Mouse (Mus musculus) heart, embryonic 11.5 days (tissue): ENCODE results near the gene Fbxo5. TPM values are rescaled to one million over a fixed set of nuclear protein-coding genes. Genes with fewer than 3 reads are reported as not detected.

Experiments
- ATAC-seq: fragments of 200-750 bp; cut with Nextera tagmentation; replicated peaks from 2 replicates; pipeline ENCODE4 v1.8.0; 2017; ENCODE audit warnings: moderate library complexity; ENCODE audit not compliant: insufficient number of reproducible peaks, low FRiP score, low TSS enrichment
- H3K27ac ChIP-seq: fragments of 300-500 bp; sonication (generic); 2 replicates; pipeline ENCODE4 v1.5.1; 2014; ENCODE audit warnings: mild to moderate bottlenecking, low read depth, low read length
- H3K27me3 ChIP-seq: fragments of 300-500 bp; sonication (generic); 2 replicates; pipeline ENCODE4 v1.6.1; 2014; ENCODE audit warnings: mild to moderate bottlenecking, low read length, mixed read lengths; ENCODE audit not compliant: control insufficient read depth, insufficient read depth
- H3K36me3 ChIP-seq: fragments of 300-500 bp; sonication (generic); 2 replicates; pipeline ENCODE4 v1.6.1; 2014; ENCODE audit warnings: mild to moderate bottlenecking, low read length, moderate library complexity, mixed read lengths; ENCODE audit not compliant: control insufficient read depth, insufficient read depth
- H3K4me1 ChIP-seq: fragments of 300-500 bp; sonication (generic); 2 replicates; pipeline ENCODE4 v1.6.1; 2014; ENCODE audit warnings: low read length; ENCODE audit not compliant: control insufficient read depth, insufficient read depth
- H3K4me2 ChIP-seq: fragments of 300-500 bp; sonication (generic); 2 replicates; pipeline ENCODE4 v1.6.1; 2014; ENCODE audit warnings: mild to moderate bottlenecking, moderate library complexity
- H3K4me3 ChIP-seq: fragments of 300-500 bp; sonication (generic); 2 replicates; pipeline ENCODE4 v1.5.1; 2014; ENCODE audit warnings: low read depth, low read length
- H3K9ac ChIP-seq: fragments of 300-500 bp; sonication (generic); 2 replicates; pipeline ENCODE4 v1.6.1; 2014; ENCODE audit warnings: mild to moderate bottlenecking, low read depth, low read length, moderate library complexity
- H3K9me3 ChIP-seq: fragments of 300-500 bp; sonication (generic); replicated peaks from 2 replicates; pipeline ENCODE4 v1.6.1; 2016; ENCODE audit warnings: low read length; ENCODE audit not compliant: control insufficient read depth
- WGBS: fragments of 180-500 bp; shearing (Covaris S2); extraction: QIAGEN DNeasy Blood & Tissue Kit; methylation state at CpG from one replicate; pipeline ENCODE4 v1.1.7; 2014; ENCODE audit not compliant: insufficient replicate concordance; 5-methylcytosine and 5-hydroxymethylcytosine counted together
- polyA plus RNA-seq: library from polyadenylated mRNA; unstranded; fragments of >200 nt; fragmentation: Nextera tagmentation; extraction: Ambion mirVana; gene quantifications from 2 replicates; pipeline ENCODE4 v1.2.1, GENCODE M21; 2014

Fbxo5 gene
- polyA plus RNA-seq, 1 experiment from 2014 or later = 59.2 TPM

- no peaks in the 10 kb centered on the region for H3K9me3 ChIP-seq
- H3K27ac ChIP-seq = no peak overlapping the region
- no peak overlapping the region for H3K4me3 ChIP-seq
- peaks cover 5% of the 10 kb centered on the region; the same call in 1 of the 2 replicates for H3K4me1 ChIP-seq
- 91% methylated on average over 3 of the region's 3 CpGs for WGBS
- H3K36me3 ChIP-seq = peaks cover 37% of the 10 kb centered on the region
- H3K9ac ChIP-seq = no peak overlapping the region
- ATAC-seq = no peak
- H3K4me2 ChIP-seq = no peak overlapping the region
- H3K27me3 ChIP-seq = no peaks in the 10 kb centered on the region
These were observed 13.4 kb upstream of the Fbxo5 start for GRCm38 (mm10) chr10:5818772-5819171.

GRCm38 (mm10) chr10:5815968-5816367 lies 10.6 kb upstream of the Fbxo5 start:
- H3K27me3 ChIP-seq = no peaks in the 10 kb centered on the region
- no peak overlapping the region for H3K4me3 ChIP-seq
- no peaks in the 10 kb centered on the region for H3K9me3 ChIP-seq
- H3K4me1 ChIP-seq = no peaks in the 10 kb centered on the region
- WGBS = 95% methylated on average over 2 of the region's 2 CpGs
- no peak overlapping the region for H3K9ac ChIP-seq
- H3K4me2 ChIP-seq = no peak overlapping the region
- peaks cover 52% of the 10 kb centered on the region for H3K36me3 ChIP-seq
- no peak overlapping the region for H3K27ac ChIP-seq
- no peak for ATAC-seq

GRCm38 (mm10) chr10:5813724-5814123 lies 8.3 kb upstream of the Fbxo5 start:
- H3K9ac ChIP-seq = no peak overlapping the region
- no peak overlapping the region for H3K4me2 ChIP-seq
- 93% methylated on average over 11 of the region's 11 CpGs for WGBS
- no peak overlapping the region for H3K27ac ChIP-seq
- no peaks in the 10 kb centered on the region for H3K4me1 ChIP-seq
- H3K27me3 ChIP-seq = no peaks in the 10 kb centered on the region
- peaks cover 44% of the 10 kb centered on the region for H3K36me3 ChIP-seq
- H3K4me3 ChIP-seq = no peak overlapping the region
- no peak for ATAC-seq
- H3K9me3 ChIP-seq = no peaks in the 10 kb centered on the region

- Histone ChIP-seq H3K4me1 (peaks cover 4% of the 10 kb centered on the region), H3K4me3 (no peak overlapping the region), H3K27ac (0 out of 2 replicates have a peak overlapping the region, but pooled peaks have one; percentile 16), H3K4me2 (no peak overlapping the region), H3K9ac (no peak overlapping the region), H3K36me3 (peaks cover 6% of the 10 kb centered on the region), H3K27me3 (no peaks in the 10 kb centered on the region), H3K9me3 (no peaks in the 10 kb centered on the region)
- WGBS = 61% methylated on average over 2 of the region's 2 CpGs
- no peak for ATAC-seq
These were observed 2.3 kb upstream of the Fbxo5 start for GRCm38 (mm10) chr10:5807683-5808082.

GRCm38 (mm10) chr10:5806996-5807395 lies 1.6 kb upstream of the Fbxo5 start:
- Histone ChIP-seq H3K27ac (peak overlapping the region; percentile 84; the same call in 1 of the 2 replicates), H3K4me2 (no peak overlapping the region; the same call in 1 of the 2 replicates), H3K9ac (no peak overlapping the region), H3K4me3 (no peak overlapping the region), H3K27me3 (no peaks in the 10 kb centered on the region), H3K36me3 (no peaks in the 10 kb centered on the region; the same call in 1 of the 2 replicates), H3K4me1 (peaks cover 6% of the 10 kb centered on the region), H3K9me3 (no peaks in the 10 kb centered on the region)
- no peak for ATAC-seq
- WGBS = 77% methylated on average over 4 of the region's 4 CpGs

- H3K9me3 ChIP-seq = no peaks in the 10 kb centered on the region
- H3K4me2 ChIP-seq = peak overlapping the region; percentile 88
- H3K36me3 ChIP-seq = peaks cover 5% of the 10 kb centered on the region; the same call in 1 of the 2 replicates
- H3K4me1 ChIP-seq = peaks cover 6% of the 10 kb centered on the region
- peak overlapping the region; percentile 81 for H3K4me3 ChIP-seq
- no peaks in the 10 kb centered on the region for H3K27me3 ChIP-seq
- peak overlapping the region; percentile 84 for H3K27ac ChIP-seq
- 14% methylated on average over 8 of the region's 8 CpGs for WGBS
- no peak for ATAC-seq
- H3K9ac ChIP-seq = peak overlapping the region; percentile 59
These were observed 1.0 kb upstream of the Fbxo5 start for GRCm38 (mm10) chr10:5806416-5806815.

GRCm38 (mm10) chr10:5805731-5806307 lies 419 bp upstream of the Fbxo5 start:
- WGBS = 0% methylated on average over 43 of the region's 43 CpGs
- Histone ChIP-seq H3K4me3 (peak overlapping the region; percentile 81), H3K27me3 (no peaks in the 10 kb centered on the region), H3K4me1 (peaks cover 6% of the 10 kb centered on the region), H3K27ac (peak overlapping the region; percentile 86), H3K36me3 (peaks cover 10% of the 10 kb centered on the region), H3K9ac (peak overlapping the region; percentile 76), H3K9me3 (no peaks in the 10 kb centered on the region), H3K4me2 (peak overlapping the region; percentile 88)
- ATAC-seq = peak; percentile 95

- Histone ChIP-seq H3K27ac (peak overlapping the region; percentile 86), H3K9me3 (no peaks in the 10 kb centered on the region), H3K4me2 (peak overlapping the region; percentile 88), H3K4me1 (peaks cover 6% of the 10 kb centered on the region), H3K27me3 (no peaks in the 10 kb centered on the region), H3K9ac (peak overlapping the region; percentile 89), H3K36me3 (peaks cover 17% of the 10 kb centered on the region), H3K4me3 (peak overlapping the region; percentile 81)
- WGBS = under 1% methylated on average over 24 of the region's 24 CpGs
- peak; percentile 10; the same call in 1 of the 2 replicates for ATAC-seq
These were observed 676 bp downstream of the Fbxo5 start for GRCm38 (mm10) chr10:5804691-5805156.

GRCm38 (mm10) chr10:5803739-5804138 lies 1.7 kb downstream of the Fbxo5 start:
- Histone ChIP-seq H3K27me3 (no peaks in the 10 kb centered on the region), H3K36me3 (peaks cover 21% of the 10 kb centered on the region)
- WGBS = 11% methylated on average over 1 of the region's 1 CpGs

More at GRCm38 (mm10) chr10:5803739-5804138, 1.7 kb downstream of the Fbxo5 start:
- ATAC-seq = no peak
- peak overlapping the region; percentile 68 for H3K9ac ChIP-seq
- H3K4me1 ChIP-seq = peaks cover 6% of the 10 kb centered on the region
- H3K9me3 ChIP-seq = no peaks in the 10 kb centered on the region
- H3K4me2 ChIP-seq = peak overlapping the region; percentile 88
- H3K4me3 ChIP-seq = peak overlapping the region; percentile 81
- H3K27ac ChIP-seq = no peak overlapping the region
